Mouse (Mus musculus) MEL (cell line): Measurements from ENCODE around the gene Tcf7. TPM values are rescaled to one million over a fixed set of nuclear protein-coding genes. Genes with fewer than 3 reads are reported as not detected.

Experiments
- DNase-seq: peaks from one replicate; pipeline ENCODE4 v3.0.0; 2011; ENCODE audit warnings: low read depth, low spot score
- H3K27ac ChIP-seq: 2 replicates; pipeline ENCODE4 v1.5.1; 2012; ENCODE audit warnings: low read depth, mild to moderate bottlenecking, control low read depth, low read length, moderate library complexity; ENCODE audit not compliant: control insufficient read depth
- H3K27me3 ChIP-seq, 2 experiments: fragments of 150-350 bp in 1 of 2; sonication (generic) in 1 of 2; 2 replicates each; pipeline ENCODE4 v1.6.1; 2012; ENCODE audit warnings: low read length in 2 of 2, mild to moderate bottlenecking in 2 of 2, improper control_type of control experiment in 1 of 2, moderate library complexity in 1 of 2; ENCODE audit not compliant: insufficient read depth in 2 of 2, control insufficient read depth in 1 of 2
- H3K36me3 ChIP-seq, 2 experiments: 2 replicates each; pipeline ENCODE4 v1.6.1; 2012 to 2014; ENCODE audit warnings: low read length in 2 of 2, improper control_type of control experiment in 1 of 2, inconsistent platforms in 1 of 2, mild to moderate bottlenecking in 1 of 2; ENCODE audit not compliant: insufficient read depth in 2 of 2, control insufficient read depth in 1 of 2
- H3K4me1 ChIP-seq, 2 experiments: fragments of 150-350 bp in 1 of 2; sonication (generic) in 1 of 2; 2 replicates each; pipeline ENCODE4 v1.6.1; 2012; ENCODE audit warnings: low read length in 2 of 2, improper control_type of control experiment in 1 of 2, mild to moderate bottlenecking in 1 of 2; ENCODE audit not compliant: insufficient read depth in 2 of 2, control insufficient read depth in 1 of 2
- H3K4me3 ChIP-seq, 2 experiments: fragments of 150-350 bp in 1 of 2; sonication (generic) in 1 of 2; 2 replicates each; pipeline ENCODE4 v1.5.1; 2012; ENCODE audit warnings: low read depth in 2 of 2, low read length in 2 of 2, mild to moderate bottlenecking in 2 of 2, moderate library complexity in 2 of 2, control low read depth in 1 of 2, improper control_type of control experiment in 1 of 2; ENCODE audit not compliant: control insufficient read depth in 1 of 2, insufficient read depth in 1 of 2
- H3K79me2 ChIP-seq: 2 replicates; pipeline ENCODE4 v1.6.1; 2012; ENCODE audit warnings: mild to moderate bottlenecking, low read length, moderate library complexity; ENCODE audit not compliant: control insufficient read depth, poor library complexity, insufficient read depth
- H3K9ac ChIP-seq: 2 replicates; pipeline ENCODE4 v1.6.1; 2012; ENCODE audit warnings: low read depth, mild to moderate bottlenecking, control low read depth, low read length, moderate library complexity; ENCODE audit not compliant: control insufficient read depth, poor library complexity, severe bottlenecking
- H3K9me3 ChIP-seq: fragments of 150-350 bp; sonication (generic); replicated peaks from 2 replicates; pipeline ENCODE4 v1.6.1; 2012; ENCODE audit warnings: mild to moderate bottlenecking, low read length, improper control_type of control experiment, moderate library complexity; ENCODE audit not compliant: insufficient read depth
- CHD2 ChIP-seq: IDR thresholded peaks from 2 replicates; pipeline ENCODE4 v1.6.1; 2011; ENCODE audit warnings: low read length, improper control_type of control experiment
- E2F4 ChIP-seq: IDR thresholded peaks from 2 replicates; pipeline ENCODE4 v1.6.1; 2011; ENCODE audit warnings: low read depth, low read length, improper control_type of control experiment, borderline replicate concordance
- ELF1 ChIP-seq: IDR thresholded peaks from 2 replicates; pipeline ENCODE4 v1.6.1; 2014; ENCODE audit warnings: low read depth, mild to moderate bottlenecking, inconsistent platforms, low read length, improper control_type of control experiment, moderate library complexity
- GATA1 ChIP-seq: IDR thresholded peaks from 2 replicates; pipeline ENCODE4 v1.6.1; 2011; ENCODE audit warnings: low read depth, low read length, improper control_type of control experiment
- KAT2A ChIP-seq: conservative IDR thresholded peaks from 2 replicates; pipeline ENCODE4 v1.6.1; 2012; ENCODE audit warnings: low read depth, low read length, improper control_type of control experiment, inconsistent platforms
- MAZ ChIP-seq: IDR thresholded peaks from 2 replicates; pipeline ENCODE4 v1.6.1; 2012; ENCODE audit warnings: low read depth, mild to moderate bottlenecking, inconsistent platforms, low read length, improper control_type of control experiment
- MYB ChIP-seq: IDR thresholded peaks from 2 replicates; pipeline ENCODE4 v1.6.1; 2011; ENCODE audit warnings: mild to moderate bottlenecking, low read depth, low read length, improper control_type of control experiment
- MYC ChIP-seq: IDR thresholded peaks from 2 replicates; pipeline ENCODE4 v1.6.1; 2011; ENCODE audit warnings: low read depth, mild to moderate bottlenecking, low read length, improper control_type of control experiment, moderate library complexity
- POLR2A ChIP-seq, 2 experiments: IDR thresholded peaks; 2 replicates each; pipeline ENCODE4 v1.6.1; 2011 to 2012; ENCODE audit warnings: low read length in 2 of 2, mild to moderate bottlenecking in 2 of 2, control low read depth in 1 of 2, improper control_type of control experiment in 1 of 2, low read depth in 1 of 2, moderate library complexity in 1 of 2; ENCODE audit not compliant: control insufficient read depth in 1 of 2, insufficient read depth in 1 of 2, poor library complexity in 1 of 2
- SIN3A ChIP-seq: IDR thresholded peaks from 2 replicates; pipeline ENCODE4 v1.6.1; 2012; ENCODE audit warnings: low read length, improper control_type of control experiment, inconsistent platforms
- TAL1 ChIP-seq: IDR thresholded peaks from 2 replicates; pipeline ENCODE4 v1.6.1; 2012; ENCODE audit warnings: mild to moderate bottlenecking, inconsistent platforms, low read length, moderate library complexity, mixed read lengths
- ZMIZ1 ChIP-seq: IDR thresholded peaks from 2 replicates; pipeline ENCODE4 v1.6.1; 2012; ENCODE audit warnings: low read depth, mild to moderate bottlenecking, inconsistent platforms, low read length, improper control_type of control experiment, moderate library complexity
- ZNF384 ChIP-seq: IDR thresholded peaks from 2 replicates; pipeline ENCODE4 v1.6.1; 2012; ENCODE audit warnings: low read depth, mild to moderate bottlenecking, inconsistent platforms, low read length, improper control_type of control experiment
- polyA plus RNA-seq, 2 experiments: library from polyadenylated mRNA; stranded (reverse) in 1 of 2; unstranded in 1 of 2; fragments of >175 nt in 1 of 2; fragments of >200 nt in 1 of 2; gene quantifications; 2 replicates each; pipeline versions ENCODE4 v1.2.1 to v1.2.4; 2012; ENCODE audit warnings: low replicate concordance in 2 of 2, low read depth in 1 of 2; ENCODE audit not compliant: insufficient read length in 2 of 2, insufficient read depth in 1 of 2, missing spikeins in 1 of 2
- total RNA-seq: library from RNA; depleted of rRNA; stranded (reverse); fragments of 300-350 nt; gene quantifications from 2 replicates; pipeline ENCODE4 v1.2.3, GENCODE M21; 2012

The Tcf7 gene
- total and polyA plus RNA-seq, 3 experiments: 0.12 to 2.3 TPM; not detected in 1

GRCm38 (mm10) chr11:52273942-52274330, 8.9 kb downstream of the Tcf7 start:
- no peaks in the 10 kb centered on the region for H3K36me3 ChIP-seq
- H3K9me3 ChIP-seq: no peaks in the 10 kb centered on the region
- no peak for TF ChIP-seq ELF1
- TF ChIP-seq SIN3A: no peak
- TF ChIP-seq CHD2: no peak
- TF ChIP-seq MYC: no peak
- no peak for TF ChIP-seq MAZ
- no peak for TF ChIP-seq KAT2A
- TF ChIP-seq POLR2A (IDR thresholded peaks at IDR 0.05; ENCODE audit: control insufficient read depth in 1 of 2, insufficient read depth in 1 of 2, low read depth in 1 of 2, low read length in 2 of 2, poor library complexity in 1 of 2): no peak
- TF ChIP-seq MYB: no peak
- no peak for TF ChIP-seq ZMIZ1
- no peak for TF ChIP-seq E2F4
- TF ChIP-seq GATA1: no peak
- no peaks in the 10 kb centered on the region for H3K79me2 ChIP-seq
- no peak overlapping the region for H3K4me3 ChIP-seq
- no peaks in the 10 kb centered on the region for H3K27me3 ChIP-seq
- no peak overlapping the region for H3K27ac ChIP-seq
- no peaks in the 10 kb centered on the region for H3K4me1 ChIP-seq
- H3K9ac ChIP-seq: no peak overlapping the region
- no peak for DNase-seq

- Histone ChIP-seq H3K27ac (no peak overlapping the region), H3K4me3 (no peak overlapping the region), H3K4me1 (no peaks in the 10 kb centered on the region), H3K79me2 (no peaks in the 10 kb centered on the region), H3K9me3 (no peaks in the 10 kb centered on the region), H3K36me3 (no peaks in the 10 kb centered on the region), H3K27me3 (no peaks in the 10 kb centered on the region), H3K9ac (no peak overlapping the region)
- no peak for DNase-seq
- no peak for TF ChIP-seq ZNF384
Observed at GRCm38 (mm10) chr11:52273183-52273941, 9.5 kb downstream of the Tcf7 start.

DNA sequence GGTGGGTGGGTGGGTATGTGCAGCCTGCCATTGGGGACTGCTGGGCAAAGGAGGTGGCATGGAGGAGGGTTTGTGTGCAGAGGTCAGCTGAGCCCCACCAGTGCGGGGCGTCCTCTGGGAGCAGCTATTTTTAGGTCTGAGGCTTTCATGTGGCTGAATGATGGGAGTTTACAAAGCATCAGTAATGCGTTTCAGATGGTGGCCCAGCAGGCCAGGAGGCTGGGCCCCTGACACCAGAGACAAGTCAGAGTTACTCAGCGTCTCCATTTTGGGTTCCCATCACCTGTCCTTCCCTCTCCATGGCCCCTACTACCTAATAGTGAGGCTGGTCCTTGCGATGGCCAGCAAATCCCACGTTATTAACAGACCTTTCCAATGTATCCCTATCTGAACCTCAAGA, 10.2 kb downstream of the Tcf7 start:
- H3K9me3 ChIP-seq: no peaks in the 10 kb centered on the region
- no peak overlapping the region for H3K4me3 ChIP-seq
- no peaks in the 10 kb centered on the region for H3K36me3 ChIP-seq
- H3K27ac ChIP-seq: no peak overlapping the region
- H3K9ac ChIP-seq: no peak overlapping the region
- TF ChIP-seq TAL1: no peak
- no peak for DNase-seq
- H3K79me2 ChIP-seq: no peaks in the 10 kb centered on the region
- no peaks in the 10 kb centered on the region for H3K27me3 ChIP-seq
- no peaks in the 10 kb centered on the region for H3K4me1 ChIP-seq
